Mouse (Mus musculus) kidney, postnatal 14 days (tissue): Measurements from ENCODE around the gene Tjap1.

Experiments
- DNase-seq: peaks from one replicate; pipeline ENCODE4 v3.0.0; 2022; ENCODE audit warnings: mixed read lengths

The Tjap1 gene

DNA sequence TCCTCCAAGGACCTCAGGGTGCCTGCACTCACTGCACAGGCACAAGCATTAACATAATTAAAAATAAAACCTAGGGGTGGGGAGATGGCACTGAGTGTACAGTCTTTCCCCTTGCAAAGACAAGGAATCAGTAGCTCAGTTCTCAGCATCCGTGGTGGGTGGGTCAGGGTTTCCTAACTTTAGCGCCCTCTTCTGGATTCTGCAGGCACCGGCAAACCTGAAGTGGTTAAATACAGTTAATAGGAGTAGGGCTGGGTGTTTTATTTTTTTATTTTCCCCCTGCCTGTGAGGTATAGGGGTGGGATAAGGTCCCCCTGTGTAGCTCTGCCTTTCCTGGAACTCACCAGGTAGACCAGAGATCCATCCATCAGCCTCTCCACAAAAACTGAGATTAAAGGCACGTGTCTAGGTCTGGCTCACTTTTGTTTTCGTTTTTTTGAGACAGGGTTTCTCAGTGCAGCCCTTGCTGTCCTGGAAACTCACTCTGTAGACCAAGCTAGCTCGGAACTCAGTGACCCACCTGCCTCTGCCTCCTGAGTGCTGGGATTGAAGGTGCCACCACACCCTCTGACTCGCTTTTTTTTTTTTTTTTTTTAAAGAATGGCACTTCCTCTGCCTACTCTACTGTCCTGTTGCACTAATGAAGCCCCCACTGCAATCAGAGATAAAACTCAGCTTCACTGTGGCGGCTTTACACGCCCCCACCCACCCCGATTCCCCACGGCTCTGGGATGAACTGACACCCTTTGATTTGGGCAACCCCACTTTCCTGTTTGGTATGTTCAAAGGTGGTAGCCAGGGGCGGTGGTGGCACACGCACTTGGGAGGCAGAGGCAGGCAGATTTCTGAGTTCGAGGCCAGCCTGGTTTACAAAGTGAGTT lies 30.0 kb downstream of the Tjap1 start:
- peak; percentile 44 for DNase-seq

DNA sequence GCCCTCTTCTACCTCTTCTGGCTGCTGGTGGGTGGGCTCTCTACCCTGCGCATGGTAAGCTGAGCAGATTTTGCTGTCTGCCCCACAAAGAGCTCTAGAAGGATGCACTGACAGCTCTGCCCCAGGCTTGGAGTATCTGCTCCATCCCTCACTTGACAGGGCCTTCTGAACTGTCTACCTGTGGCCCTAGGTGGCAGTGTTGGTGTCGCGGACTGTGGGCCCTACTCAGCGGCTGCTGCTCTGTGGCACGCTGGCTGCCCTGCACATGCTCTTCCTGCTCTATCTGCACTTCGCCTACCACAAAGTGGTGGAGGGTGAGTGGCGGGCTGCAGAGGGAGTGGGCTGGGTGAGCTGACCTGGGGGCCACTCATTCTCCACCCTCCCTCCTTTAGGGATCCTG lies 31.7 kb downstream of the Tjap1 start:
- no peak for DNase-seq

DNA sequence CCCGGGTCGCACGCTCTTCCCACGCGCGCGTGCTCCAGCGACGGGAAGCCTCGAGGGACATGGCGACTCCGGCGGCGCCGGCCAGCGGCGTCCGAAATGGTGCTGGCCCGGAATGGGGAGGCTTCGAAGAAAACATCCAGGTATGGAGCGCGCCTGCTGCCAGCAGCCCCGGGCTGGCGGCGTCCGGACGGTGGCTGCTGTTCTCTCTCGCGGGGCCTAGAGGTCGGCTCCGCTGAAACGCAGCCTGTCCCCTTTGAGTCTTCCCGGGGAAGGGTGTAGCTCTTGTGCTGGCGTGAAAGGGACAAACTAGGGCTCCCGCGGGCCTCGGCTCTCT lies 34.7 kb downstream of the Tjap1 start:
- DNase-seq = no peak

DNA sequence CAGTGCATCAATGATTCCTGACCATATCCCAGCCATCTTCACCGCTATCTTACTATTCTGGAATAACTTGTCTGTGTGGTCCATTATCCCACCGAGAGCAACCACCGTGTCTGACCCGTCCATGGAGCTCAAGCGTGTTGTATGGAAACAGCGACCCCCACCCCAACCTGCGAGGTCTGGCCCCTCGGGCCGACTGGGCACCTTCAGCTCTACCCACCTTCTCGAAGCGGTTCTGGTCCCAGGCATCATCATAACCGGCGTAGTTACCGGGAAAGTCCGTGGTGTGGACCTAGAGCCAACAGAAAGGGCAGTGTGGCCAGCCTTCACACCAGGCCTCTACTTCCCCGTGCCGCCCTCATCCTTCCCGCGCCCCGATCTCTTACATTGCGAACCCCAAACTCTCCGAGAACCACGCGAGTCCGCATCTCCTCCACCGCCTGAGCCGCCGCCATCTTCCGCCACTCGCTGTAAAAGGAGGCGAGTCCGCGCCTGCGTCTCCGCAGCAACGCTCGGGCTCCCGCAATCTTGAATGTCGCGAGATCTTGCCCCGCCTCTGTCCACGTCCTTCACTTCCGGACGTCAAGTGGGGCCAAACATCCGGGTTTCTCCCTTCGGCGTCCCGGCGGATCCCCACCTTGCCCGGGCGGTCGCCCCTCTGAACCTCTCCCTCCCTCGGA lies 35.2 kb downstream of the Tjap1 start, which contains the start of the genes Polr1c and Yipf3:
TSS of gene Polr1c (minus strand) at position 543 of the 677 bp plus-strand sequence.
TSS of gene Yipf3 (plus strand) at position 569 of the 677 bp plus-strand sequence.
- DNase-seq = peak; percentile 97

DNA sequence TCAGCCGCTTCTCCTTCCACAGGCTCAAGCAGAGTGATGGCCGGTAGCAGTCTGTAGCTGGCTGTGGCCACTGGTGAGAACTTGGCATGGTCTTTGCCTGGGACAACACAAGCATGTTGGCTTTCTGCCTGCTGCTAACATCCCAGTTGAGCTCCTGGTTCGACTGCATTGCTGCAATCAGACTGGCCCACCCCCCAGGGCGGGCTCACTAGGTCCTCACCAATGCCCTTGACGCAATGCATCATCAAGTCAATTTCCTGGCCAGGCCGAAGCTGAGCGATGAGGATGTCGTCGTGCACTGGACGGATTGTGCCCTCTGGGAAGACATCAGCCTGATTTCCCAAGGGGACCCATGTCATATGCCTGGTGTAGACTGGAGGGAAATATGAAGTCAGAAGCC lies 38.2 kb downstream of the Tjap1 start:
- peak; percentile 14 for DNase-seq

DNA sequence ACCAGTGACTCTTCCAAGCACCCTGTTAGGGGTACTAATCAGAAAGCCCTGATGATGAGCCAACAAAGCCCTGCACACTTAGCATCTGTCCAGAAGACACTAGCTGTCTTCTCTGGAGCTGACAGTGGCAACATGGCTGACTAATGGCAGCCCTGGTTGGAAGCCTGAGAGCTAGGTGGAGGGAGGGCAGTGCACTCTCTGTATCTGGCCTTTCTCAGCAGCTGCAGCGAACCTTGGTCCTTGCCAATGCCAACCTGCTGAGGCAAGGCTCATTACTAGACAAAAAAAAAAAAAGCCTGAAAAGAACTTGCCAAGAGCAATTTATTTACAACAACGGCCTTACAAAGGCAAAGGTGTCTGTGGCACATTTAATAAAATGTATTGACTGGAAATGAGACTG lies 39.2 kb downstream of the Tjap1 start:
- DNase-seq = peak; percentile 35

DNA sequence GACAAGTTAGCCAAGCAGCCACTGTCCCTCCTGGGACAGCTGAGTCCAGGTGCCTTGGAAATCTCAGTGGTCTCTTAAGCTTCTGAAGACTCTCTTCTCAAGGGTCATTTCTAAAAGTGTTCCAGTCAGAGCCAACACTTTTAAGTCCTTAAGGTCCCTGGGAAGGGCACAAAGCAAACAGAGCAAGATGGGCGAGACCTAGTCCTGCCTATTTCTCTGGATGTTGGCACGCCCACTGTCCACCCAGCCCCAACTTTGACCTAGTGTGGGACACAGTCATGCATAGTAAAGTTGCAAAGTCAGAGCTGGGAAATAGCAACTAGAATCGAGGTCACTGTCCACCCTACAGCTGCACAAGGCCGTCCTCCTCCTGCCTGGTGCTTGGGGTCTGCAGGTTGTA lies 39.8 kb downstream of the Tjap1 start:
- peak; percentile 34 for DNase-seq

DNA sequence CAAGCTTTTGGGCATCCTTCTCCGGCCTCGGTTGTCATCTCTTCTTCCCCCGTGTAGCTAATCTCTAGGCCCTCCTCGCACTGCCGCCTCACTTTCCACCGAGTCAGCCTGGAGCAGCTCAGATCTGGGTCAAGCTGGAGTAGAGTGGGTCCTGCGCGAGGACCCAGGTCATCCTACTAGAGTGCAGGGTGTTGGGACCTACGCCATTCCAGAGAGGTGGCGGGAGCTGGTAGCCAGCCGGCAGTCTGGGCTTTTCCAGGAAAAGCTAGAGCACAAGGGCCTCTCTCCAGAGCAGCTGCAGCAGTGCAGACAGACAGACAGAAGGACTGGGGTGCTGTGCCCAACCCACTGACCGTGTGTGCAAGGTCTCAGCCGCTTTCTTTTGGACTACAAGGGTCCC lies 40.6 kb downstream of the Tjap1 start:
- DNase-seq = no peak

DNA sequence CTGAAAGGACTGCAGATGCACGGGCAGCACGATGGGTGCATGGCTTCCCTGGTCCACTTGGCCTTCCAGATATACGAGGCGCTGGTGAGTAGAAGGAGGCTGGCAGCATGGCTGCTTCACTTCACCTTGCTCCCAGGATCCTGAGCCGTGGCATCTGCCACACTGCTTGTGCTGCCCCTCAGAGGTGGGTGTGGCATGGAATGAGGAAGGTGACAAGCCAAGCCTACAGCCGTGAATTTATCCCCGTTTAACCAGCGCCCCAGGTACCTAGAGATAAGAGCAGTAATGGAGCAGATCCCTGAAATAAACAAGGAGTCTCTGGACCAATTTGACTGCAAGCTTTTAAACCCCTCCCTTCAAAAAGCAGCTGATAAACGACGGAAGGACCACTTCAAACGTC lies 41.4 kb downstream of the Tjap1 start:
- no peak for DNase-seq

DNA sequence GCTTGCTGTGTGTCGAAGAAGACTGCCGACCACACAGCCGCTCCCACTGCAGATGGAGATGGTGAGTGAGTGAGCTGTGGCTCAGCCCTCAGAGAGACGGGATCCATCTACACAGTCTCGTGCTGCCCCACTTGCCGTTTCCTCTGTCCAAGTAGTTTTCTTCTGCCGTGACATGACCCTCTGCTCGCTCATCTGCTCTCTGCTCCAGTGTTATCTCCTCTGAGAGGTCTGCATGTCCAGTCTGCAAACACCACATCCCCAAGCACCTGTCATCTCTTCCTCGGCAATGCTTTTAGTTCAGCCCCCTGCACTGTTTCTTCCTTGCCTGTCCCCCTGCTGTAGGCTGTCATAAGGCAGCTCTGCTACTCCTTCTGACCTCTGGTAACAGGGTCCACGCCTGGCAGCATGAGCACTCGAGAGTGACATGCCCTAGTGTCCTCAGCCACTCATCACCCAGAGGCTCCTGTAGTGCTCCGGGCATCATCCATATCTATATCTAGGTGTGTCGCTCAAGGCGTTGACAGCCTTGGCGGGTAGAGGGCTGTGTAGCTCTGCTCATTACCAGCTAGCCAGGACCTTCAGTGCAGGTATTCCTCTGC lies 43.2 kb downstream of the Tjap1 start:
- no peak for DNase-seq

DNA sequence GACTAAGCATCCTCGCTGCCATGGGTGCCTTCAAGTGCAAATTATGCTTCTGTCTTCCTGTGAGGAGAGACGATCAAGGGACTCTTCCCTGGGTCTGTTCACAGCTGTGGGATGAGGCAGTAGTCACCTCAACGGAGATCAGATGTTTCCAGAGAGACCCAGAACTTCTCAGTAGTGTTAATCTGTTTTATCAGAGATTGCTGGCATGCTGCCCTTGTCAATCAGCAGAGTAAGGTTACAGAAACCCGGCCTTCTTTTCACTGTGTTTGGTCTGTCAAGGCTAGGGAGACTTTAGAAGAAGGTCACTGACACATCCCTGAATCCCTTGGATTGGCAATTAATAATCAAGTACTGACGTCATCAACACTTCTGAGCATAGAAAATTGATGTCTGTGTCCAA lies 45.3 kb downstream of the Tjap1 start:
- no peak for DNase-seq

DNA sequence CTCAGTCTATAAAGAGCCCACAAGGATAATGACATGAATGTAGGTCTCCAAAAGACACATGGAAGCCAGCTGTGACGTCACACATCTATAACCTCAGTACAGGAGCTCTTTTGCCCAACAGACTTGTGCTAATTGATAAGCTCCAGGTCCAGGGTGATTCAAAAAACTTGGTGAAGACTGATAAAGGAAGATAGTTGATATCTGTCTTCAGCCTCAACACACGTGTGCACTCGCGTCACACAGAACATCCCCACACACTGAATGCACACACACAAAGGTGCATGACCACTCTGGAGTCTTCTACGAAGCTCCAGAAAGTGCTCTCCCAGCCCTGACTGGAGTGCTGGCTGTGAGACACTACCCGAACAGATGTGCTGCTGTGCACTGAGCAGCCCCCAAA lies 45.7 kb downstream of the Tjap1 start:
- no peak for DNase-seq

DNA sequence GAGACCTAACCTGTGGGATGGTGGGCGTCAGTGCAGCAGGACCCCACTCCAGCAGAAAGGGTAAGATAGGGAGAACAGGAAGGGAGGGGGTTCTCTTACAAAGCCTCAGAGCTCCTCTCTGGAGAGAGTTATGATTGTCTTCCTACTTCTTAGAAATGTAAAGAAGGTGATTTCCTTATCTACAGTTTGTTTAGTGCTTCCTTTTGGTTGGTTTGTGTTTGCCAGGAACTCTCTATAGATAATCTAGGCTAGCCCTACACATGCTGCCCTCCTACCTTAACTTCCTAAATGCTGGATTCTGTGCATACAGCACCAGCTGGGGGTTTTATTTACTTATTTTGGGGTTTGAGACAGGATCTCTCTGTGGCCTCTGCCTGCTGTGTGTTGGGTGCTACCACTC lies 46.8 kb downstream of the Tjap1 start:
- no peak for DNase-seq

DNA sequence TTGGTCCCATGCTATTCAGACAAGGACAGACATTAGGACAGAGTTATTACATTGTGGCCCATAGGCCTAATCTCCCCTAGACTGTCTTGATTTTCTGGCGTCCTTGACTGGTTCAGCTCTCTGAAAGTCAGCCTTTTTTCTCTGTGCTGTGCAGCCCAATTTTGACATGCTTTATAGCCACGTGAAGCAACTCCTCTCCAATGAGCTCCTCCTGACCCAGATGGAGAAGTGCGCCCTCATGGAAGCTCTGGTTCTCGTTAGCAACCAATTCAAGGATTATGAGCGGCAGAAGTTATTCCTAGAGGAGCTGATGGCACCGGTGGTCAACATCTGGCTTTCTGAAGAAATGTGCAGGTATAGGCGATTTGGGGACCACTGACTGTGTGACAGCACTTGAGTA lies 55.2 kb downstream of the Tjap1 start:
- DNase-seq = no peak

DNA sequence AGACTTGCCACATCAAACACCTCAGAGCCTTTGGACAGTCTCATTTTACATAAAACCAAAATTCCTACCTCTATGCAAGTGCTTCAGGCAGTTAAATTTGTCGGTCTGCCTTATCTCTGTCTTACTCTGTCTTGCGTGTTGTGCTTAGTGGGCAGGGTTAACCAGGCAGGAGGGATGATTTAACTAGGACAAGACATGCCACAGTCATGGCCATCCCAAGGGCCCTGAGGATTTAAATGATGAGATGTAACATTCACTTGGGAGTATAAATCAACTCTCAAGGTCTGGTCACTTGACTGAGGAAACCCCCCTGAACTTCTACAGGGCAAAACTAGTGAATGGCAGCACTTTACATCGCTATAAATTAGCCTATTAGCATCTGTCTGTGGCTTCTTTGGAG lies 61.2 kb downstream of the Tjap1 start:
- no peak for DNase-seq

DNA sequence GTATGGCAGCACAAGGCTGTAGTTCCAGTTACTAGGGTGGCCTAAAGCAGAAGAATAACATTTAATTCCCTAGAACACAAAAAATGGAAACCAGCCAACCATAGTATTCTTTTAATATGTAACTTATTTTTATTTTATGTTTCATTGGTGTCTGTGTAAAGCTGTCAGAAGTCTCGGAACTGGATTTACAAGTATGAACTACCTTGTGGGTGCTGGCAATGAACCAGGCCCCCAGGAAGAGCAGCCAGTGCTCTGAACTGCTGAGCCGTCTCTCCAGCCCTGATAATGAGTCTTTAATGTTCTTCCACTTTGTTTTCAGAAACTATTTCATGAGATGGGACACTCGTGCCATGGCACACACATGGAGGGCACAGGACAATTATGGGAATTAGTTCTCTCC lies 72.3 kb downstream of the Tjap1 start:
- peak; percentile 68 for DNase-seq
